Mouse (Mus musculus) cerebellum, postnatal 14 days (tissue): ENCODE data around the gene Npffr2.
"Not testable (repeated sequence)": the region's sequence is repeated elsewhere in the genome, so short reads cannot be mapped to it uniquely, and the experiment has no call there.

Experiments
- DNase-seq, 2 experiments: peaks; one replicate each; pipeline ENCODE4 v3.0.0; 2021; ENCODE audit warnings: mixed read lengths in 2 of 2

Npffr2 gene

DNA sequence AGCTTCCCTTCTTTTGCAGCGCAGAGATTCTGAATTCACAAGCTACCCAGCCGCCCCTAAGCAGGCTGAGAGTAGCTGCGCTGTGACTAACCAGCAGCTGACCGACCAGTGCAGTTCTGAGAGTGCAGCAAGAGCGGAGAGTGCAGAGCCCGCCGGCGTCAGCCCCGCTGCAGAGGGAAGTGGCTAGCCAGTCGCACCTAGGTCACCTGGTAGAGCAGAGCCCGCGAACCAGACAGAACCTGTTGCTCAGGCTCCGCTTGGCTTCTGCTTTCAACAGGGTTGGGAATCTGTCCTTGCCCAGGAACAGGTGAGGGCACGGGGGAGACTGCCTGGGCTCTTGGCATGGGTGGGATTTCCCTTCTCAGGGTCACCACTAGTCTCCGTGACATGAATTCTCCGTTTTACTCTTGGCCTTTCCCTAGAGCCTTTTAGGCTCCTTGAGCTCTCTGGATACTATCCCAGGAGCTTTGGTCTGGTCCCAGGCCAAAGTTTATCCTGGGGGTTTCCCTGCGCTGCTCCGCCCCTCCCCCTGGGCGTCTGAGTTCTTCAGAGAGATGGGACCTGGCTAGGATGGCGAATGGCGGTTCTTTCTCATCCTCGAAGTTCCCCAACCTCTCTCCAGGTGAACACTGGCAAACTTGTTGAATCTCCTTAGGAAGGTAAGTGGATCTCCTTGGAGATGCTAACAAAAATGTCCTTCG, at the start of gene Npffr2:
Npffr2 (plus strand) TSS at position 552 of the 701 bp plus-strand sequence.
- peak; percentile 27 to 36 for DNase-seq

DNA sequence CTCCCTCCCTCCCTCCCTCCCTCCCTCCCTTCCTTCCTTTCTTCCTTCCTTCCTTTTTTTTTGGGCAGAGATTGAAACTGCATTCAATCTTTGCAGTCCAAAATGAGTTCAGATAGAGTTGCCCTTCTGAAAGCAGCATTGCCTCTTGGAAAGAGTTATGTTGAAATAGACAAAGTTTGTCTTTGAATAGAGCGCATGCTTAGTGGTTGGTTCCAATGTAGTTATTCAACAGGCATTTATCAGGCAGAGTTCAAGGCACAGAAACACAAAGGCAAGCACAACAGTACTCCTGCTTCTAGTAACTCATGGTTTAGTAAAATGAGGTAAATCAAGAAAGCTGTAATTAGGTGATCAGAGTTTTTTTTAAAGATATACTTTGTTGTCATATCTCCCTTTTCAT, 34.7 kb upstream of the Npffr2 start:
- DNase-seq: no peak

DNA sequence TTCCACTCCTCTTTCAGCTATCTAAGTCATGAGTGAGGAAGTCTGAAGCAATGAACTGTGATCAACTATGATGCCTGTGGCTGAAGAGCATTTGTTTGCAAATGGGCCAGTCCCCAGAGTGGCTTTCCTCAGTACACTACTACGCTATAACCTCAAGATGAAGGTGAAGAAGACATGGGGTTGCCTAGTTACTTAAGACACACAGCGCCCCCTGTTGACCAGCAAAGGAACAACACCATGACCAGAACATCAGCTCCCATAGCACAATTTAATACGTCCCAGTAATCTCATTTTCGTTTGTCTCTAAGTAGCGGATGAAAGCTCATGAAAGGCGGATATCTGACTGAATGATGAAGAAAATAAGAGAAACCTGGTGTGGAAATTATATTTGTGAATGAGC, 27.0 kb upstream of the Npffr2 start:
- DNase-seq: peak; percentile 1 to 7

DNA sequence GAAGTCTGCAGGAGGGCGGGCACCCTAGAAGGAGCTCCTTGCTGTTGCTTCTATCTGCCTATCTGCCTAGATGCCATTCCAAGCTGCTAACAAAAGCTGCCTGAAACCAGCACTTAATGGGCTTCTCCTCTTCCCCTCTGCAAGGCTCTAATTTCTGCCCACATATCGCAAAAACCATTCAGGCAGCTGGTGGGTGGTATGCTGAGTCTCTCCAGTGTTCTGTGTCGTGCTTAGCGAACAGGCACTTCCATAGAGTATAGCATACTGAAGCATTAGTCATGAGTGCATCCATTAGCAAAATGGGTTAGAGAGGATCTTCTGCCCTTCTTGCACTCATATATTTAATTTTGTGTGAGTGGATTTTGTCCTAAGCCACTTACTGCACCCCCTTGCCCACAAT, 8.6 kb upstream of the Npffr2 start:
- no peak for DNase-seq

DNA sequence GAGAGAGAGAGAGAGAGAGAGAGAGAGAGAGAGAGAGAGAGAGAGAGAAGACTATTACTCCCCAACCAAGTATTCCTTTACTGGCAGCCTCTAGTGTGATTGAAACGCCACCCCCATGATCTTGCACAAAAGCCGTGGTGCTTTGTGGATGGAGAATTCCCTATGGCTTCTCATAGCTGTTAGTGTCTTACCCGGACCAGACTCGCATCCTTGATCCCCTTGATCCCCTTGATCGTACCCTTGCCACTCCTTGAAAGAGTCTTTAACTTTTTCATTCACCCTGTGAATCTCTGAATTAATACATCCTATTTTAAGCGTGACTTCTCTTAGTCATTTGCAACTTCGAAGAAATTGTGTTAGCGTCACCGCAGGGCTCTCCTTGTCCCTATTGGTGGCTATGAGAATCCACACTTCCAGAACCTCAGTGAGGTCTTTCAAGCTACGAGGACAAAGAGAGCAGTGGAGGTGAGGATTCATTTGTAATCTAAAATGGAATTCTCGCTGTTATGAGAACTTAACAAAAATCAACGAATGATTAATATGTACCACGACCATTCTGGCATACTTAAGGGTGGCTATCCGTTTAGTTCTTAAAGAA, 949 bp upstream of the Npffr2 start:
- DNase-seq: no peak

DNA sequence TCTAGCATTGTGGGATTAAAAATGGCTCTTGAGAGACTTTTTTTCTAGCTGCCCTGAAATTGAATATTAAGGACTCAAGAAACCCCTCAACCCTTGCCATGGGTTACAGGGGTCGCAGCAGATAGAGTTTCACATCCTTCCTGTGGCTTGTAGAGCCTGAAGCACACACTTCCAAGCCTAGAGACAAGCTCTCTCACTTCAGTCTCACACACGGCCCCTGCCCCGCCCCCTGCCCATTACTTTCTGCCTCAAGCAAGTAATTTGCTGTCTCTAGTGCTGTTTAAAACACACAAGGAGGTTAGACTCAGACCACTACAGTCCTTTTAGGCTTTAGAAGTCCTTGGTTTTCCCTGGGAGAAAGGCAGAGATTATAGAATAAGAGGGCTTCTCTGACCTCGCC, 1.7 kb downstream of the Npffr2 start:
- no peak for DNase-seq

DNA sequence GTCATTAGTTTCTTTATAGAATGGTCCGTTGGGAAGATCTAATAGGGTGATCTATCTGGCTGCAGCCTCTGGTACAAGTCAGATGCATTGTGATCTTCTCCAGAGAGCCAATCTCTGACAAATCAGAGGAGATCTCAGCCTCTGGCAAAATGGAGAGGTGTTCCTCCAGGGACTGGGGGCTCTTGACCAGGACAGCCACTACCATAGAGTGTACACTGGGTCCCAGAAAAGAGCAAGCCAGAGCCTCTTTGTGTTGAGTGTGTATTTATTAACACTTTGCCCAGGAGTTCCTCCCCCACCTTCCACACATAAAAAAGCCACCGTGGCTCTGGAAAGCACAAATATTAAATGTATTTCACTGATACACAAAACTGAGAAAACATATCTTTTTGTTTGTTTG, 2.2 kb downstream of the Npffr2 start:
- DNase-seq: no peak

DNA sequence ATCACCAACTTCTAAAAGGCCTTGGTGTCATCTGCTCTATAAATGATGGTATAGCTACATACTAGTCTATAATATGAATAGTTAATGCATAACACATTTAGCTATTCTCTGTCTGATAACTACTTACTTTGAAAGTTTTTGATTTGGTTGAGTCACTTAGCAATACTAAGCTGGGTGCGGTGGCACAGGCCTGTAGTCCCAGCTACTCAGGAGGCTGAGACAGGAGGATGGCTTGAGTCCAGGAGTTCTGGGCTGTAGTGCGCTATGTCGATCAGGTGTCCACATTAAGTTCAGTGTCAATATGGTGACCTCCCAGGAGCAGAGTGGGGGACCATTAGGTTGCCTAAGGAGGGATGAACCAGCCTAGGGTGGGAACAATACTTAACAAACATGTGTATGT, 8.8 kb downstream of the Npffr2 start:
- DNase-seq: no peak

DNA sequence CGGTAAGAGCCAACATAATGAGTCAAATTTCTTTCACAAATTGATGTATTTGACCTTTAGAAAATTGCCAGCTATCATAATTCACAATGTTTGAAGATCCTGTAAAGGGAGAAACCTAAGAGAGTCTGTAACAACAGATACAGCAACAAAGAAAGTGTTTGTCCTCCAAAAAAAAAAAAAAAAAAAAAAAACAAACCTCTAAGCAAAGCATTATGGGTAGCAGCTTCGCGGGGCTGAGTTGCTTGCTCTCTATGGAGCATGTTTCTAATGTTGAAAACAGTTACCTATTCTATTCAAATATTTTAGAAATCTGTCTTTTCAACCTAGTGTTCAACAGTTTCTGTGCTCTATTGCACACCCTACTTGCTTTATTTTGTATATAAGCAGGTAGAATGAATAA, 15.2 kb downstream of the Npffr2 start:
- DNase-seq: no peak

DNA sequence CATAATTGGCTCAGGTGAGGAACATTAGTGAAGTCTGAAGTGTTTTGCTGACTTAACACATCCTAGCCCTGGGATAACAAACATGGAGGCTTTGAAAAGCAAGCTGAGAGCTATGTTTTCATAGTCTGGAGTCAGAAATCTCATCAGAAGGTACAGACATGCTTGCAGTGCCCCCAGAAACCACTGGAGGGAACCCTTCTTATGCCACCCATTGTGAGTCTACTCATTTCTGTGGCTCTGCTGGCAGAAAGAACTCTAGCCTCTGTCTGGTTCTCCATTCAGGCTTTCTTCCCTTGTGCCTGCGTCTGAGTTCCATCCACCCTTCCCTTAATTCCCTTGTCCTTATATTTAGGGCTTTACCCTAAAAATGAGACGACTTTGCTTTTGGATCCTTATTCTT, 16.2 kb downstream of the Npffr2 start:
- DNase-seq: peak; percentile 81 to 85

DNA sequence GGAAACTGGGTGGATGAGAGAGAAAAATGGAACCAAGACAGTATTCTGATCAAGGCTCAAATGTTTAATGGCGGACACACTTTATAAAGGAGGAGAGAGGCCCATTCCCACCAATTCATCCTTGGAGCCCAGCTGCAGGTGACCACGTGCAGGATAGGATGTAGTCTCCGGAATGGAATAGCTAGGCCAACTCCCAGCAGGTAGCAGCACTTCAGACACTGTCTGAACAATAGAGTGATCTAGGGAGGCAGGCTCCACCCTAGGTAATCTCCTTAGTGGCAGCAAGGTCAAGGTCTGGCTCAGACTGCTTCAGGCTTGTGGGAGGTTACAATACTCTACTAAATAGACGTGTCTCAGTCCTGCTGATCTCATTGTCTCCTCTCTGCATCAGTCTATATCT, 31.9 kb downstream of the Npffr2 start:
- DNase-seq: not testable (repeated sequence)

DNA sequence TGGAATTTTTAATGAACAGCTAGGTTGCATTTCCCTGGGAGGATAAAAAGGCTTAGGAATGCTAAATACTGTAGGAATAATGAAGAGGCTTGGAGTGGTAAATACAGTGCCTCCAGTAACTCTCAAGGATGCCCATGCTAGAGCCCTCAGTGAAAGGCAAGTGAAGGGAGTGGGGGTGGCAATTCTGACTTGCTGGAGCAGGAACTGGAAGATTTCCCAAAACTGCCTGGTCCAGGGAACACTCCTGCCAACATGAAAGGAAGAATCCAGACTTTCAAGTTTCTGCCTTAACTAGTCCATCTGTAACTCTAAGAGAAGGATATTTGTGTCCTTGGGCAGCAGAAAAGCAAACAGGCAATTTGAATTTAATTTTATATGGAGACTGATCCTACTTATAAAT, 34.2 kb downstream of the Npffr2 start:
- DNase-seq: no peak

DNA sequence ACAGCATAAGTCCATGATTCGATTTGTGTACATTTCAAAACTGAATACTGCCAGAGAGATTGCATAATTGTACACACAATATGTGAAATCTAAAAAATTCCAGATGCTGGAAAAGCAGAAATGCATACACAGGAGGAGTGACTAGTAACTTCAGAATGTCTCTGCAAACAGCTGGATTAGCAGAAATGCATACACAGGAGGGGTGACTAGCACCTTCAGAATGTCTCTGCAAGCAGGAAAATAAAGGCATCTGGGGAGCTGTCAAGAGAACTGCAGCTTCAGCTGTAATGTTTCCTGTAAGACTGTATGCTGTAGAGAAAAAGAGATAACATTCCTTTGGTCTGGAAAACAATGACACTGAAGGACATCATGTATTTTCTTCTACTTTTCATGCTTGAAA, 51.4 kb downstream of the Npffr2 start:
- DNase-seq: no peak

DNA sequence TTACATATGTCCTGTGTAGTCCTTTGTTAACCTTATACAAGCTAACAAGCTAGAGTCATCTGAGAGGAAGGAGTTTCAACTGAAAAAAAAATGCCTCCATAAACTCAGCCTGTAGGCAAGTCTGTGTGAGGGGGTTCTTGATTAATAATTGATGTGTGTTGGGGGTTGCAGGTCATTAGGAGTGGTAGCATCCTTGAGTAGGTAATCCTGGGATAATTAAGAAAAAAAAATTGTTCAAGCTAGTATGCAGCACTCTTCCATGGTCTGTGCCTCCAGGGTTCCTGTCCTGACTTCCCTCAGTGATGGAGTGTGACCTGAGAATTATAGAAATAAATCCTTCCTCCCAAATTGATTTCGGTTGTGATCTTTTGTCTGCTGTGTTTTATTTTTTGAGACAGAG, 52.0 kb downstream of the Npffr2 start:
- no peak for DNase-seq

DNA sequence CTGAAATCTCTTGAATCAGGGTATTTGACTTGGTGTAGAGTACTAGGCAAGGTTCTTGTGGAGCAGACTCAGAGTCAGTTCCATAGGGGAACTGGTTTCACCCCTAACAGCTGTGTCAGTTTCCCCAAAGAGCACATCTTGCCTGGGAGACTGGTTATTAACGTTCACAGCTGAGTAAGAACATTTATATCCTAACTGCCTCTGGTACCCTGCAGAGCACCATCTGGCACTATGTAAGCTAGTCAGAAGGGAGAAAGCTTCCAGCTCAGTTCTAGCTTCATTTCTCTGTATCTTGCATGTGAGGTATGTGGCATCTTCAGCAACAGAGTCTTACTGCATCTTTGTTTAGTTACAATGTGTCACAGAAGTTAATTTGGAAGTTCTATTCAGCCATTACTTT, 53.9 kb downstream of the Npffr2 start:
- DNase-seq: peak; percentile 36 to 59

DNA sequence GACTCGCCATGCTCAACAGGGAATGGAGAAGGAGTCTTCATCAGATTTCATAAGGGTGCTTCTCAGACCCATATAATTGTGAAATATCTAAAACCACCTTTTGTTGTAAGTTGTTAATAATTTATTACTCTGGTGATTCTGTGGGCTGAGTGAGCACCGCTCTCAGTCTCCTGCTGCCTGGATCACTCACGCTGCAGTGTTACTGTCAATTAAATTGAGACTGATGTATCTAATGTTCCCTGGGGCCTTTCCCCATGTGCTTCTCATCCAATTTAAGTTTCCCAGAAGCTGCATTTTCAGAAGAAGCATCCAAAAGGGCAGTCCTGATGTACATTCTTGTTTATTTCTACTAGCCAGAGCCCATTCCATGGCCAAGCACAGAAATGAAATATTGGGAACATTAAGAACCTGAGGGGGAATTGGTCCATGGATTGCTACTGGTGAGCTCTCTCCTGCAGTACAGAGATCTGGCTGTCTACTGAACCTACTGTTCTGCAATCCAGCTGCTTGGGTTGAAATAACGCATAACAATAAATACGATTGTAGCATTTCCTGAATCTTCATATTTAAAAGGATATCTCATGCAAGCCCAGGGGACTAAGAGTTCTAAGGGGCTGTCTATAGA, 54.6 kb downstream of the Npffr2 start:
- peak in 1 of 2 experiments; percentile 5 for DNase-seq

DNA sequence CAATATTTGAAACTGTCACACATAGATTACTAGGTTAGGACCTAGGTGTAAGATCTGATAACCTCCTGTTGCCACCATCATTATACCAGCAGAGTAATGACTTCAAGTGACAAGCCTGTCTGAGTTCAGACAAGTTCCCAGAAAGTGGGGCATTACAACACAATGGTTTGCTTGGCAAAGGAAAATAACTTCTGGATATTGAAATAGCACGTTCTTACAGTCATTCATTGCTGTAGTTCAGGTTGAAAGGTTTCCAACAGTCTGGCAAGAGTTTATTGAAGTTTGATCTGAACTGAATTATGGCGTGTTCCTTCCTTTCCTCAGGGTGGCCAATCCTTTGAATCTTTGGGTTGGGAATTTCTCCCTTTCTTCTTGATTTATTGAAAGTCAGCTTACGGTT, 57.8 kb downstream of the Npffr2 start:
- DNase-seq: no peak

DNA sequence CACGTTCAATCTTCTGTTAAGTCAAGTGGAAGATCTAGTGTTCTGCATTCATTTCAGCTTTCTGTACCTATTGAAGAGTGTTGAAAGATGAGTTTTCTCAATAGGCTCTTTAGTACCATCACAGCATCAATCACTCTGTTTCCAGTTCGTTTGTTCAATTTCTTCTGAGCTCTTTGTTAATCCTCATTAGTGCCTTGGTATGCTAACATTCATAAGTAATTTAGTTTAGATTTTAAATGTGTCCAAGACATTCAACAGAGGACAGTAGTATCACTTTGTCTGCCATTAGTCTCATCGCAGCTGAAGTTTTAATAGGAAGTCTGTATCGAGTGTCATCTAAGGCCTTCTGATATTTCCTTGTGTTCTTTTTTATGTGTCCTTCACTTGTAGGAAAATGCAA, 65.1 kb downstream of the Npffr2 start:
- no peak for DNase-seq

DNA sequence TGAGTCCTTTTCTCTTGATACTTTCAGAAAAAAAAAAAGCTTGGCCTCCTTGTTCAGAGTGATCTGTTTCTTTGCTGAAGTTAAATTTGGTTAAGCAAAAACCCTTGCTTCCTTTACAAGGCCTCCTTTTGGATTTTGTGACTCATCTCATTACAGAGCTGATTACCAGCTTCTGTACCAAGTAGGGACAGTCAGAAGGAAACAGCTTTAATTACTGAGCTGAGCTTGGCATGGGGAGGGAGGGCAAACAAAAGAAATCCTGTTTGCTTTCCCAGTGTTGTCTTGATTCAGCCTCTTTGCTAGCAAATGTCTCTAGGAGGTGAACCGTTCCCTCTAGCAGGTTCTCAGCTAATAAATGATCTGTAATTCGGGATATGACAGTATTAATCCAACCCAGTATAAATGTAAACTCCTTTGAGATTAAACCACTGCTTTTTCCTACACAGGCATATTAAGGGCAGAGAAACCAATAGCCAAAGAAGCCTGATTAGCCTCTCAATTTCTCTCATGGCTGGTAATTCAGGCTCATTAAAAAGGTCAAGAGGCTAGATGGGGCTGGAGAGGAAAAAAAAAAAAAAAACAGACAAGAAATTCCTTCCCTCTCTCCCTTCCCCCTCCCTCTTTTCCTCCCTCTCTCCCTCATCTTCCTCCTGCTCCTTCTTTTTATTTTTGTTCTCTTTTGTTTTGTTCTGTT, 84.2 kb downstream of the Npffr2 start:
- no peak for DNase-seq

DNA sequence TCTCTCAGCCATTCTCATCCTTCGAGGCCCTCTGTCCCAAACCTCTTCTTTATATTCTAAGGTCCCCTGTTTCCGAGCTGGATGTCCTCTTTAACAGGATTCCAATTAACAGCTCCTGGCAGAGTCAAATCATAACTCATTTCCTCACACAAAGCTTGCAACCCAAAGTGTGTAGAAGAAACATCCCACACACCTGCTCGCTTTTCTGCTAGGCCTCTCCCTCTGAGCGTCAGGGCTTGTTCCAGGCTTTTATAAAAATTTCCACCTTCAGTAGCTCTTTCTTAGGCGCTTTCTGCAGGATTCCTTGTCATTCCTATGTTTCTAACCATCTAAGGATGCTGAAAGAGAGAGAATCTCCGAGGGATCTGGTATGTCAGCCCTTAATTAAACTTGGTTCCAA, 85.0 kb downstream of the Npffr2 start:
- no peak for DNase-seq

DNA sequence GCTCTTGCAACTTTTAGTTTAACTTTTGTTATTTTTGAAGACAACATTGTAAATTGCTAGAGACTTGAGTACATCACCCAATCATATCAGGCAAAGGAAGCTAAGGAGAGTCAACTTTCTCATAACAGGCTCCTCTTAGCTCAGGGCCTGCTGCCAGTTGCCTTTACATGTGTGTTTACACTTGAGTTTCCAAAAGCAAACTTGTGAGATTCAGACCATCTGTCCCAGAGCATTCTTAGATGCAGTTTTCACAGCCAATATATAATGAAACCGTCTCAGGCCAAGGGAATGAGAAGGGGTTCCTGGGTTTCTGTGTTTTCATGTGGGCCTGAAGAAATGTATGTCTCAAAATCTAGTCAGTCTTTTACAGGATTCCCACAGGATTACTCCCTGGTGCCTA, 104.4 kb downstream of the Npffr2 start:
- DNase-seq: no peak
